Mouse (Mus musculus) hindbrain, embryonic 14.5 days (tissue): ENCODE measurements around the gene Med28. TPM values are rescaled to one million over a fixed set of nuclear protein-coding genes. Genes with fewer than 3 reads are reported as not detected.

ENCODE experiments used
- ATAC-seq: fragments of 200-750 bp; cut with Nextera tagmentation; 2 replicates; pipeline ENCODE4 v1.8.0; 2017; ENCODE audit warnings: moderate number of reproducible peaks, mild to moderate bottlenecking, moderate TSS enrichment, moderate library complexity; ENCODE audit not compliant: low FRiP score
- DNase-seq: peaks from one replicate; pipeline ENCODE4 v3.0.0-alpha.2; 2015; ENCODE audit warnings: low spot score
- H3K27ac ChIP-seq: fragments of 300-500 bp; sonication (generic); 2 replicates; pipeline ENCODE4 v1.5.1; 2014; ENCODE audit warnings: mild to moderate bottlenecking, moderate library complexity
- H3K27me3 ChIP-seq: fragments of 300-500 bp; sonication (generic); 2 replicates; pipeline ENCODE4 v1.6.1; 2014; ENCODE audit warnings: mild to moderate bottlenecking, low read length, mixed read lengths; ENCODE audit not compliant: control insufficient read depth, insufficient read depth
- H3K36me3 ChIP-seq: fragments of 300-500 bp; sonication (generic); replicated peaks from 2 replicates; pipeline ENCODE4 v1.6.1; 2014; ENCODE audit not compliant: control insufficient read depth, insufficient read depth
- H3K4me1 ChIP-seq: fragments of 300-500 bp; sonication (generic); replicated peaks from 2 replicates; pipeline ENCODE4 v1.6.1; 2014; ENCODE audit warnings: antibody characterized with exemption, low read length, mixed read lengths; ENCODE audit not compliant: control insufficient read depth, insufficient read depth
- H3K4me2 ChIP-seq: fragments of 300-500 bp; sonication (generic); replicated peaks from 2 replicates; pipeline ENCODE4 v1.6.1; 2014; ENCODE audit warnings: mild to moderate bottlenecking, moderate library complexity
- H3K4me3 ChIP-seq: fragments of 300-500 bp; sonication (generic); replicated peaks from 2 replicates; pipeline ENCODE4 v1.5.1; 2014; ENCODE audit warnings: mild to moderate bottlenecking, low read length
- H3K9ac ChIP-seq: fragments of 300-500 bp; sonication (generic); 2 replicates; pipeline ENCODE4 v1.6.1; 2014
- H3K9me3 ChIP-seq: fragments of 300-500 bp; sonication (generic); 2 replicates; pipeline ENCODE4 v1.6.1; 2016; ENCODE audit warnings: low read length; ENCODE audit not compliant: control insufficient read depth
- WGBS: fragments of 180-500 bp; shearing (Covaris S2); extraction: QIAGEN DNeasy Blood & Tissue Kit; methylation state at CpG from one replicate; pipeline ENCODE4 v1.1.7; 2014; 5-methylcytosine and 5-hydroxymethylcytosine counted together
- polyA plus RNA-seq: library from polyadenylated mRNA; unstranded; fragments of >200 nt; fragmentation: Nextera tagmentation; extraction: Ambion mirVana; gene quantifications from 2 replicates; pipeline ENCODE4 v1.2.1, GENCODE M21; 2014

Med28 gene
- polyA plus RNA-seq, 1 experiment from 2014 or later, result 253 TPM

DNA sequence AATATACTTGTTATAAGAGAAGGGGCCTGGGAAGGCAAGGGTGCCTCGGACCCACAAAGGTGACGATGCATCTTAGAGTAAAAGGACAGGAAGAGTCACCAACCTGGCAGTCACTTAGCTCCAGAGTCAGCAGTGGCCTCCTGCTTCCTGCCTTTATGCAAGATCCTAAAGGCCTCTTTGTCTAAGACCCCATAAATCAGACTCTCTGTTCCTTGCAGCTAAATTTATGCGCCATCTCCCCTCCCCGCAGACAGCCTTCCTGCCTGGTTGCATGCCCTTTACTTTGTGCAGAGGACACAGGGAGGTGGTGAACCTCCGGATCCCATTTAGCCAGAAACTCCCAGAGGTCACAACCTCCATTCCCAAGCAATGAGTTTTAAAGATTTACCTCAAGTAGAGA lies 52.8 kb downstream of the Med28 start:
- no peak overlapping the region for H3K4me3 ChIP-seq
- no peaks in the 10 kb centered on the region for H3K36me3 ChIP-seq
- 24% methylated on average over 5 of the region's 5 CpGs for WGBS
- ATAC-seq, result no peak
- no peak overlapping the region for H3K9ac ChIP-seq
- no peaks in the 10 kb centered on the region for H3K4me1 ChIP-seq
- no peaks in the 10 kb centered on the region for H3K27me3 ChIP-seq
- no peak for DNase-seq
- H3K27ac ChIP-seq, result no peak overlapping the region
- H3K9me3 ChIP-seq, result no peaks in the 10 kb centered on the region
- no peak overlapping the region for H3K4me2 ChIP-seq

DNA sequence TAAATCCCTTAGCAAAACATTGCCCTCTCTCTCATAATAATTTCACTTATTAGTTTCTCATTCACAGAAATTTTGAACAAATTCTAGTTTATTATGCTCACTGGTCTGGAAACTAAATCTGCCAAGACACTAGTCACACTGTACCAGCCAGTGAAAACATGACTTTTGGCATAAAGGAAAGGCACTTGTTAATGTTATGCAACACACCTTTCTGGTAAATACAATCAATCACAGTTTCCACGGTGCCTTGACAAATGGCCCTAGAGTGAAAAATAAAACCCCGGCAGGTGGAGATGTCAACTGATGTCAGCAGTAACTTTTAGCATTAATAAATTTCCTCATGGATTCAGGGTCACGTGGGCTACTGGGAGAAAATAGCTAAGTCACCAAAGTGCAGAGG lies 56.7 kb downstream of the Med28 start:
- ATAC-seq, result no peak
- 73% methylated on average over 3 of the region's 3 CpGs for WGBS
- H3K36me3 ChIP-seq, result no peaks in the 10 kb centered on the region
- no peaks in the 10 kb centered on the region for H3K9me3 ChIP-seq
- no peak overlapping the region for H3K4me2 ChIP-seq
- no peaks in the 10 kb centered on the region for H3K27me3 ChIP-seq
- H3K4me1 ChIP-seq, result no peaks in the 10 kb centered on the region
- no peak overlapping the region for H3K9ac ChIP-seq
- H3K27ac ChIP-seq, result no peak overlapping the region
- no peak for DNase-seq
- H3K4me3 ChIP-seq, result no peak overlapping the region

DNA sequence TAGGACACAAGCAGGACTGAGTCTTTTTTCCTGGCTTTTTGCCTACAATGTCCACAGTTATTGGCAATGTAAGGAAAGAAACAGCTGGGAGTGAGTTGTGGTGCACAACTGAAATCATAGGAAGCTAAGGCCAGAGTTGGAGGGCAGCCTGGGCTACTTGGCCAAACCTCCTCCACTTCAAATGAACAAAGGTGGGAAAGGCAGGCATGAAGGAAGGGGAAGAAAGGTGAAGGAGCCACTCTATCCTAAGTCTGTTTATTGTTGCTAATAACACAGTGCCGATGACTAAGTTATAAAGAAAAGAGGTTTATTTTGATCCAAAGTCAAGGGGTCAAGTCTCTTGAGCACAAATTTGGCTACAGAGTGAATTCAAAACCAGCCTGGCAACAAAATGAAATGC lies 57.3 kb downstream of the Med28 start:
- WGBS, result 93% methylated on average over 1 of the region's 1 CpGs
- H3K27ac ChIP-seq, result no peak overlapping the region
- DNase-seq, result no peak

More for the DNA sequence above, 57.3 kb downstream of the Med28 start:
- Histone ChIP-seq H3K27me3 (no peaks in the 10 kb centered on the region), H3K36me3 (no peaks in the 10 kb centered on the region), H3K9ac (no peak overlapping the region), H3K4me2 (no peak overlapping the region), H3K4me1 (no peaks in the 10 kb centered on the region), H3K9me3 (no peaks in the 10 kb centered on the region), H3K4me3 (no peak overlapping the region)
- no peak for ATAC-seq

Other genes with a start within 250 kb of the Med28 start
- gene Qdpr, start 70.0 kb upstream of the Med28 start, polyA plus RNA-seq, result 96.6 and 105 TPM in 2 replicates
- 0.22 and 0.35 TPM in 2 replicates for gene Clrn2, start 66.5 kb upstream of the Med28 start, polyA plus RNA-seq
- 35.3 and 38.6 TPM in 2 replicates for gene Lap3, start 26.9 kb upstream of the Med28 start, polyA plus RNA-seq
- 6.7 and 9.7 TPM in 2 replicates for gene Fam184b, start 119.4 kb downstream of the Med28 start, polyA plus RNA-seq
- 7.9 and 9.5 TPM in 2 replicates for gene Ncapg, start 149.7 kb downstream of the Med28 start, polyA plus RNA-seq